Mouse (Mus musculus) induced T-regulatory cell, adult 2 months (primary cell): ENCODE data around the gene Fam173b.

Experiments
- DNase-seq: peaks from one replicate; pipeline ENCODE4 v3.0.0-alpha.2; 2012; ENCODE audit warnings: low read depth

Fam173b gene

GRCm38 (mm10) chr15:31636091-31636595 lies 34.5 kb downstream of the Fam173b start:
- DNase-seq = no peak

DNA sequence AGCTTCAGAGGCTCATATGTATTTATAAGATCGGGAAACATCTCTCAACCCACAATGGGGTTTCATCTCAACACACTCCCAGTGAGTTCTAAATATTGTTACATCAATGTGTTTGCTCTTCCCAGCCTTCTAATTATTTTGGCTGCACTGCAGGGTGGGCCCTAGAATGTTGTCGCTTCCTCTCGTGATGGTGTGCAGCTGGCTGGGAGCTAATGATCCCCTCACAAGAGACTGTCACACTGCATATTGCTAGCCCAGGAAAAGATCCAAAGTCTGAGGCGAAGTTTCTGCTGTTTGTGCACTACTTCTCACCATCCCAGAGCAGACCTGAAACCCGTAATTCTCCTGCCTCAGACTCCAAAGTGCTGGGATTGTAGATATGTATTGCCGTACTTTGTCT lies 45.6 kb downstream of the Fam173b start:
- DNase-seq = no peak

DNA sequence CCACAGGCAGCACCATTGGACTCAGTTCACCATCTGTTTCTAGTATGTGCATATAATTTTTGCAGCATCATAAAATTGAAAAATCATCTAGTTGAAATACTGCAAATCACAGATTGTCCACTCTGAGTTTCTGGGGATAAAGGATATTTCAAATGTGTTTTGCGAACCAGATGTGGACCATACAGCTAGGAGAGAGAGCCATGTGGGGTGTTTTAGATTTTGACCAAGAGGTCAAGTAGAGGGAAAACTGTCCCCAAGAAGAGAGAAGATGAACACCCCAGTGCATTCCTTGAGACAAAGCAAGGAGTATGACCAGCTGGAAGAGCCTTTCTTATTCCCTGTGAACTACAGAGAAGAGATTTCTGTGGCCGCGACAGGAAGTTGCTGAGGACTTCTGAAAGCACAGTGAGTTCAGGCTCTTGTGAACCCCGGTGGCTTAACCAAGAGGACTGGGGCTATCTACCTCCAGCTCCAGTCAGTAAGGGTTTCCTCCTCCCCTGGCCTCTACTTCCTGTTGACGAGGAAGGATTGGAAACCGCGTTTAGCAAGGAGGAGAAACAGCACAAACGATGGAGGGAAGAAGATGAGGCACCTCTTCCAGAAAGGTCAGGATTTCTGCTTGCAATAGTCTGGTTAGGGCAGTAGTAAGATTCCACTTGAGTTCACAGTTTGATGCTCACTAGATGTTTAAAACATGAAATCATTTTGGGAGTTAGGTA lies 46.4 kb downstream of the Fam173b start:
- peak; percentile 5 for DNase-seq

GRCm38 (mm10) chr15:31649691-31650090 lies 48.0 kb downstream of the Fam173b start:
- DNase-seq = peak; percentile 20

- DNase-seq = no peak
Measured at GRCm38 (mm10) chr15:31650821-31651220, 49.2 kb downstream of the Fam173b start.

DNA sequence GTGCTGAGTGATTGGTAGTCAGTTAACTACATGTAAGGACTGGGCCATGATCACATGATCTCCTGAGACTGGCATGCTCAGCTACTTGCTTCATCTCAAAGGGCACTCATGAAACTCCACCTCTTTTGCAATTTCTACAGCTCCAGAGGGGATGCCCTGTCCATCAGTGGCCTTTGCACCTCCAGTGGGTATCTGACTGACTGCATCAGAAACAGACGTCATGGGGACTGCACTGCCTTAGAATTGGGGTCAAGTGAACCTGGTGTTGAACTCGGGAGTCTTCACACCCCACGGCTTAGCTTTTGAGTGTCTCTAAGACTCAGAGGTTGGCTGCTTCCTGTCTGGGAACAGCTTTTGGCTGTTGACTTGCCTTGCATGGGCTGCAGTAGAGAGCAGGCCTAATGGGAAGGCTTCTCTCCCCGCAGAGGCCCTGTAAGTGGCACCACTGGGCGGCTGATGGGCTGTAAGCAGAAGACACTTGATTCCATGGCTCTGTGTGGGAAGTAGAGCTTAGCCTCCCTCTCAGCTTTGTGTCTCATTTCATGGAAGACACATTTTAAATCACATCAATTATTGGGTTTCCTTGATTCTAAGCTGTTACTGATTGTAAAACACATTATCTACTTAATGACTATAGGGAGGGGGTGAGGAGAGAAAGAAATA lies 58.6 kb downstream of the Fam173b start:
- DNase-seq = no peak

GRCm38 (mm10) chr15:31660844-31661243 lies 59.2 kb downstream of the Fam173b start:
- DNase-seq = no peak

GRCm38 (mm10) chr15:31661802-31662201 lies 60.1 kb downstream of the Fam173b start:
- DNase-seq = no peak

DNA sequence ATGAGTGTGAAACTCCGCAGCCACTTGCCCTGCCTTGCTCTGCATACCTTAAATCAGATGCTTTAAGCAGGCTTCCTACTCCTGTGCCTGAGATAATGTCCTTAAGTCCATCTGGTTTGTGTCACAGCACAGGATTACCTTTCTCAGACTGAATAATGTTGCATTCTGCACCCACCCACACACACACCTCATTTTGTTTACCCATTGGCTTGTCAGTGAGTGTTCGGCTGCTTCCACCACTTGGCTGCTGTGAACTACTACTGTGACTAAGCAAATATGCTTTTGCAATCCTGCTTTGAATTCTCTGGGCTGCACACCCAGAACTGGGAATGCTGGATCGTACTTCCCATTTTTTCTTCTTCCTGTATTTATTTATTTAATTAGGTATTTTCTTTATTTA lies 61.4 kb downstream of the Fam173b start:
- DNase-seq = no peak
